Mouse (Mus musculus) embryonic facial prominence, embryonic 13.5 days (tissue): Measurements from ENCODE around the gene Tmem158. TPM values are rescaled to one million over a fixed set of nuclear protein-coding genes. Genes with fewer than 3 reads are reported as not detected.

Experiments used
- ATAC-seq: fragments of 200-750 bp; cut with Nextera tagmentation; 2 replicates; pipeline ENCODE4 v1.8.0; 2017; ENCODE audit warnings: low read depth; ENCODE audit not compliant: insufficient number of reproducible peaks, insufficient read depth, low FRiP score, low TSS enrichment
- H3K27ac ChIP-seq: fragments of 300-500 bp; sonication (generic); 2 replicates; pipeline ENCODE4 v1.5.1; 2015; ENCODE audit warnings: moderate library complexity, mild to moderate bottlenecking, inconsistent platforms
- H3K27me3 ChIP-seq: fragments of 300-500 bp; sonication (generic); 2 replicates; pipeline ENCODE4 v1.6.1; 2015; ENCODE audit warnings: mild to moderate bottlenecking, inconsistent platforms
- H3K36me3 ChIP-seq: fragments of 300-500 bp; sonication (generic); 2 replicates; pipeline ENCODE4 v1.6.1; 2015; ENCODE audit warnings: mild to moderate bottlenecking, inconsistent platforms
- H3K4me1 ChIP-seq: fragments of 300-500 bp; sonication (generic); 2 replicates; pipeline ENCODE4 v1.6.1; 2015; ENCODE audit warnings: inconsistent platforms
- H3K4me2 ChIP-seq: fragments of 300-500 bp; sonication (generic); 2 replicates; pipeline ENCODE4 v1.6.1; 2015; ENCODE audit warnings: moderate library complexity, mild to moderate bottlenecking, inconsistent platforms
- H3K4me3 ChIP-seq: fragments of 300-500 bp; sonication (generic); 2 replicates; pipeline ENCODE4 v1.5.1; 2015; ENCODE audit warnings: mild to moderate bottlenecking, inconsistent platforms
- H3K9ac ChIP-seq: fragments of 300-500 bp; sonication (generic); 2 replicates; pipeline ENCODE4 v1.6.1; 2015; ENCODE audit warnings: mild to moderate bottlenecking, inconsistent platforms
- H3K9me3 ChIP-seq: fragments of 300-500 bp; sonication (generic); 2 replicates; pipeline ENCODE4 v1.6.1; 2016; ENCODE audit warnings: inconsistent platforms
- WGBS: fragments of 180-500 bp; shearing (Covaris S2); methylation state at CpG from one replicate; pipeline ENCODE4 v1.1.7; 2015; ENCODE audit warnings: mixed read lengths; 5-methylcytosine and 5-hydroxymethylcytosine counted together
- polyA plus RNA-seq: library from polyadenylated mRNA; unstranded; fragments of >200 nt; fragmentation: Nextera tagmentation; extraction: Ambion mirVana; gene quantifications from 2 replicates; pipeline ENCODE4 v1.2.1, GENCODE M21; 2015

The Tmem158 gene
- polyA plus RNA-seq: 7.2 and 7.8 TPM in 2 replicates

DNA sequence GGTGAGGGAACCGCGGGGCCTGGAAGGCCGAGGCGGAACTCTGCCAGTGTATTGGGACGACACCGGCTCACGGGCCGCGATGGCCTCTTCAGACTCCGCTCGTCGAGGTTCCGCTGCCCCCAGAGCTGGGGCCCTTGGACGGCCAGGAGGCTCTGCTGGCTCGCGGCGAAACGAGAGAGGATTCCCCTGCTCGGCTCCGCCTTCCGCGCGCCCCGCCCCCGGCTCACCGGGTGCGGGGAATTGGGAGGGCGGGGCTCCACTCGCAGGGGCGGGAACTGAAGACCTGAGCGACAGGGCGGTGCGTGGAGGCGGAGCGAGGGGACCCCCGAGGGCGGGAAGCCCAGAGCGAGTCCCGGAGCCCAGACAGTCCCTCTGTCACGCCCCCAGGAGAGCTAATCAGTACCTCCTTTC, at the start of gene Tmem158:
Gene Tmem158, minus strand, starts transcription at position 154 of the 411 bp plus-strand sequence.
- H3K9me3 ChIP-seq: no peaks in the 10 kb centered on the region
- peak within 1 kb of the TSS; percentile 96 for H3K4me2 ChIP-seq
- H3K36me3 ChIP-seq: no peaks in the 10 kb centered on the region
- WGBS: under 1% methylated on average over 40 of the region's 40 CpGs
- H3K4me1 ChIP-seq: peaks cover 8% of the 10 kb centered on the region; the same call in 1 of the 2 replicates
- ATAC-seq: peak; percentile 89
- H3K27me3 ChIP-seq: peaks cover 51% of the 10 kb centered on the region
- no peak within 1 kb of the TSS for H3K27ac ChIP-seq
- peak within 1 kb of the TSS; percentile 78 for H3K9ac ChIP-seq
- peak within 1 kb of the TSS; percentile 72 for H3K4me3 ChIP-seq

DNA sequence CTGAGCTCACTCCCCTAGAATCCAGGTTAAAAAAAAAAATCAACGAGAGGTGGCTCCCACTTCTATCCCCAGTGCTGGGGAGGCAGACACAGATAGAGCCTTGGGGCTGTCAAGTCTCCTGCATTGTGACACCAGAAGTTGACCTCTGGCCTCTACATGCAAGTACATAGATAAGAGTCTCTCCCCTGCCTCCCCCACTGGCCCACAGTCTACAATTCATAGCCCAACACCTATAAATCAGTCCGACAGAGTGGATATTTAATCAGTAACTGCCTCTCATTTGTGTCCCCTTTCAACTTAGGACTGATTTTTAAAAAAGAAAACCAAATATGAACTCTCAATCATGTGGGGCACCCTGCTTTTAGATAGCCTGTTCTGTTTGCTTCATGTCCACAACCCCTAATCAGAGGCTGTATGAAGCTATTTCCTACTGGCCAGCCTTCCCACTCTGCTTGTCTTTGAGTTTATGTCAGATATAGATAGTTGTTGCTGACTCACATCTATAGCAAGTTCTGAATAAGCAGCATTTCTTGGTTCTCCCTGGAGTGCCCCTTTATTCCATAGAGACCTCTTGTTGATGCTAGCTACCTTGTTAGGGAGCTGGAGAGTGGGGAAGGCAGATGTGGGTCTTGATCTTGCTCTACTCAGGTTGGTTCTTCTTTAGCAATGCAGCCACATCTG, 49.3 kb upstream of the Tmem158 start:
- no peaks in the 10 kb centered on the region for H3K9me3 ChIP-seq
- H3K4me2 ChIP-seq: no peak overlapping the region
- H3K27me3 ChIP-seq: no peaks in the 10 kb centered on the region
- 77% methylated on average over 2 of the region's 2 CpGs for WGBS
- H3K9ac ChIP-seq: no peak overlapping the region
- no peak overlapping the region for H3K27ac ChIP-seq
- no peaks in the 10 kb centered on the region for H3K36me3 ChIP-seq
- H3K4me3 ChIP-seq: no peak overlapping the region
- no peaks in the 10 kb centered on the region for H3K4me1 ChIP-seq
- no peak for ATAC-seq

DNA sequence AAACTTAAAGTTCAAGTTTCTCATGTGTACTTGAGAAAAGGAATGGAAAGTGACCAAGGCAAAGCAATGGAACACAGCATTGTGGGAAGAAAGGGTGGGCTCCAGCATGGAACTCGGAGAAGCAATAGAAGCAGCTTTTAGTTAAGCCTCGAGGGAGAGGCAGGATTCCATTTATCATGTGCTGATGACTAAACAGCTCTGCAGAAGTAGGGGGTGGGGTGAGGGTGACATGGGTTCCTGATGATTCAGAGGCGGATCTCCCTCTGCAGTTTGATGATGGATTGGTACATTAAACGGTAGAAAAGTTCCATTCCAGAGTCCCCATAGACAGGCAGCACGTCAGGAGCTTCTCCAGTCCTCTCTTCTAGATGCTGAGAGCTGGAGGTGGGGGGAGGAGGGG, 48.5 kb upstream of the Tmem158 start:
- Histone ChIP-seq H3K9ac (no peak overlapping the region), H3K27ac (no peak overlapping the region), H3K4me1 (no peaks in the 10 kb centered on the region), H3K9me3 (no peaks in the 10 kb centered on the region), H3K4me2 (no peak overlapping the region), H3K36me3 (no peaks in the 10 kb centered on the region), H3K4me3 (no peak overlapping the region), H3K27me3 (no peaks in the 10 kb centered on the region)
- WGBS: 52% methylated on average over 5 of the region's 5 CpGs
- no peak for ATAC-seq

DNA sequence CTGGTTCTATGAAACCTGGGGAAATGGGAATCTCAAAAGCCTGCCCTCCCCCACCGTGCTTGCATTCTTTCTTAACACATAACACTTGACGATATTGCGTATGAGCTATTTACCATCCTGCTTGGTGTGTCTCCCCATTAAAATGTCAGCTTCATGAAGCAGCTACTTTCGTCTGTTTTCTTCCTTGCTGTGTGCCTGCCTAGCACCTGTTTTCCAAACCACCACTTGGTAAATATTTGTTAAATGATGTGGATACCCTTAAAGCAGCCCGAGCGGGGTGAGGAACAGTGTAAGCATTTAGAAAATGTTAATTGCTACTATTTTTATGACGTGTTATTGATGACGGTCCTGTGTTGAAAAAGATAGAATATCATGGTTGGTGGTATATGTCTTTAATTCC, 44.4 kb upstream of the Tmem158 start:
- Histone ChIP-seq H3K9me3 (no peaks in the 10 kb centered on the region), H3K4me3 (no peak overlapping the region), H3K27me3 (no peaks in the 10 kb centered on the region), H3K36me3 (no peaks in the 10 kb centered on the region), H3K27ac (no peak overlapping the region), H3K4me1 (no peaks in the 10 kb centered on the region), H3K9ac (no peak overlapping the region), H3K4me2 (no peak overlapping the region)
- no peak for ATAC-seq
- 69% methylated on average over 8 of the region's 8 CpGs for WGBS

DNA sequence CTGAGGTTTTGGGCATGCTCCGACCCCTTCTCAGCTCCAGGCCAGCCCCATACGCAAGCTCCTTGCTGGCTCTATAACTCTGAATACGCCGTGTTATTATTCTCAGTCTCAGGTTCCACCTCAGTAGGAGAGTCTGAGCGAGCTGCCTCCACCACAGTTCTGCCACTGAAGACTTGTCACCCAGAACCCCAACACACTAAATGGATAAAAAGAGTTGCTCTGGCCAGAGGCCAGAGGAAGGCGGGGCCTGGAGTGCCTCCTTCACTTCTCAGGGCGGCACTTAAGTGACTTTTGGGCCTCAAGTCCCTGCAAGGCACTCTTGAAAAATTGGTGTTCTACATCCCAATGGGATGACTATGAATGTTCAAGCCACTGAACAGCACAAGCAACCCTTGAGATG, 43.4 kb upstream of the Tmem158 start:
- no peak overlapping the region for H3K4me2 ChIP-seq
- H3K4me3 ChIP-seq: no peak overlapping the region
- no peaks in the 10 kb centered on the region for H3K4me1 ChIP-seq
- H3K9me3 ChIP-seq: no peaks in the 10 kb centered on the region
- no peak overlapping the region for H3K27ac ChIP-seq
- H3K27me3 ChIP-seq: no peaks in the 10 kb centered on the region
- no peak for ATAC-seq
- no peak overlapping the region for H3K9ac ChIP-seq
- H3K36me3 ChIP-seq: no peaks in the 10 kb centered on the region
- WGBS: 83% methylated on average over 7 of the region's 7 CpGs

DNA sequence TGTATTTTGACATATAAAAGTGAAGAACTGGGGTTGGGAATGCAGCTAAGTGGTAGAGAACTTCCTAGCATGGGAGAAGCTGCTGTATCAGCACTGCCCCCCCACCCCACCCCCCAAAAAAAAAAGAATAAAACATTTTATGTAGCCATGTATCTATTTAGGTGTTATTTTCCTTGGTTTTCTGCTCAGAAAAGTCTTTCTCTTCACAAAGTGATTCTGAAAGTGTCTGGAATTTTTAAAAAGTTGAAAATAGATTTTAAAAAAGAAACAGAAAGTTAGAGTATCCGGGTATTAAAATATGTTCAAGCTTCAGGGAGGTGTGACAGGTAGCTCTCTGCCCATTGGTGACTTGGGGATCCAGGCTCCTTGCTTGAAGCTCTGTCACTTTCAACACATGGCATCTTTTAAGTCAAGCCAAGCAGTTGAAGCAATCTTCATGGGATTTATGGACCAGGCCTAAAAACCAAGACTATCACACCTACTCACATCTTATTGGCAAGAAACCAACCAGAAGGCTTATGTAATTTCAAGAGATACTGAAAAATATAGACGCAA, 42.3 kb upstream of the Tmem158 start:
- no peak overlapping the region for H3K27ac ChIP-seq
- H3K4me2 ChIP-seq: no peak overlapping the region
- H3K9me3 ChIP-seq: no peaks in the 10 kb centered on the region
- no peak overlapping the region for H3K9ac ChIP-seq
- no peak for ATAC-seq
- no peaks in the 10 kb centered on the region for H3K36me3 ChIP-seq
- no peaks in the 10 kb centered on the region for H3K27me3 ChIP-seq
- H3K4me3 ChIP-seq: no peak overlapping the region
- H3K4me1 ChIP-seq: no peaks in the 10 kb centered on the region
- WGBS: 90% methylated on average over 2 of the region's 2 CpGs

DNA sequence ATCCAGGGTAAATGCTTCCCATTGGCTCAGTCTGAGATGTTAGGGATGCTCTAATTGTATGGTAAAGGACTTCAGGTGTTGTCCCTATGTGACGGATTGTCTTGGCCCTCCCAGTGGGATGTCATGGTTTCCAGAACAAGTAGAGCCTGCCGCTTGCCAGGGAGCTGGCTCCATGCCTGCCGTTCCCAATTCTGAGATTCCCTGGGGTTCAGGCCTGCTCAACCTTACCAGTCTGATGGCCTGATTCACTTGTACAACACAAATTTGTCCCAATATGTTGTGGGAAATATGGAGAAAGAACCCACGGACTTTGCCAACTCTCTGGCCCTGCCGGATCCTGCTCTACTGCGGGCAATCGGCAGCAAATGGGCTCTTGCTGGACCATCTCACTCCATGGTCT, 37.3 kb upstream of the Tmem158 start:
- ATAC-seq: no peak
- no peaks in the 10 kb centered on the region for H3K4me1 ChIP-seq
- no peaks in the 10 kb centered on the region for H3K9me3 ChIP-seq
- no peak overlapping the region for H3K27ac ChIP-seq
- no peaks in the 10 kb centered on the region for H3K36me3 ChIP-seq
- H3K4me3 ChIP-seq: no peak overlapping the region
- WGBS: 86% methylated on average over 7 of the region's 7 CpGs
- no peak overlapping the region for H3K9ac ChIP-seq
- no peak overlapping the region for H3K4me2 ChIP-seq
- H3K27me3 ChIP-seq: no peaks in the 10 kb centered on the region

DNA sequence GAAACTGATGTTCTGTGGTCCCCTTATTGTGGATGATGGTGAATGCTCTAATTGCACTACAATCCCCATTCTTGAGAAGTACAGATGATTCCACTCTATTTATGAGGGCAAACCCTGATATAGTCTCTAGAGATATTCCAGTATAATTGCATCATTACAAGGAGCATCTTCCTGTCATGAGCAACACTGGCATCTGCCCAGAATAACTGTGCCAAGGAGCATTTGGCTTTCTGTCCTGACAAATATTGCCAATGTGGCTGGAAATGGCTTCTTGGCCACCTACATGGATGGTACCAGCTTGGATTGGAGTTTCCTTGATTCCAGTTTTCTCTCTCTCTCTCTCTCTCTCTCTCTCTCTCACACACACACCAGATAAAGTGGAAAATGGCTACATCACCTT, 35.7 kb upstream of the Tmem158 start:
- ATAC-seq: no peak
- H3K4me2 ChIP-seq: no peak overlapping the region
- H3K4me1 ChIP-seq: no peaks in the 10 kb centered on the region
- no peaks in the 10 kb centered on the region for H3K36me3 ChIP-seq
- H3K27ac ChIP-seq: no peak overlapping the region
- H3K27me3 ChIP-seq: no peaks in the 10 kb centered on the region
- H3K4me3 ChIP-seq: no peak overlapping the region
- no peaks in the 10 kb centered on the region for H3K9me3 ChIP-seq
- H3K9ac ChIP-seq: no peak overlapping the region

DNA sequence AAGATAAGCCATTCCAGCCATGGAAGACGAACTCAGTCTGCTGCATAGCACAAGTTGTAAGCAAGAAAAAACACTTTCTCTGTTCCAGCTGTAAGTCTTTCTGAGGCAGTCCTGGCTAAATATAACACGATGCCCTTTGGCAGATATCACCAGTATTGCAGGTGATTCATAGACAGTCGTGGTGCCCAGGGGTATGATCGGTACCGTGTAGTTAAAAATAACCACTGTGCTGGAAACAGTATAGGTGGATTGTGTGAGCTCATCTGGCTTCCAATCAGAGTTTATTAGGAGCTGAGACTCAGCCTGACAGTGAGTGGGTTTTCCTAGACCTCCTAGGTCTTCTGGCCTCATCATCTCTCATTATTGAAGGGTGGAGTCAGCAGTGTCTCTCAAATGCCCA, 34.0 kb upstream of the Tmem158 start:
- Histone ChIP-seq H3K9me3 (no peaks in the 10 kb centered on the region), H3K9ac (no peak overlapping the region), H3K4me2 (no peak overlapping the region), H3K4me1 (no peaks in the 10 kb centered on the region), H3K36me3 (no peaks in the 10 kb centered on the region), H3K4me3 (no peak overlapping the region), H3K27ac (no peak overlapping the region), H3K27me3 (no peaks in the 10 kb centered on the region)
- 81% methylated on average over 5 of the region's 5 CpGs for WGBS
- no peak for ATAC-seq

DNA sequence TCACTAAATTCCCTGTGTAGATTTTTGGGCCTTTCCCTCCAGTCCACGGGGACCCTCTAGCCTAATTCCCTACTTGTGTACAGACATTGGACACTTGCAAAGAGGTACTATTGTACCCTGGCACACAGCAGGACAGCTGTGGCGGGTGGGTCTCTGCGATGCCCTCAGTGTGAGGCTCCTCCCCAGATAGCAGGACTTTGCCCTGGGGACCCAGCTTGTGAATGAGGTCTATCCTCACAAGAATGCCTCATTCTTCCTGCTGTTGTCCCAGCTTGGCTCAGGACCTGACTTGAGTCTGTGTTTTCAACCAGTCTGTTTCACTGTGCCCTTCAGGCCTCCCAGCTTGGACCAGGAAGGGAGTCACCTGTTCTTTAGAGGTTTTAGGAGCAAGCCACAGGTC, 27.8 kb upstream of the Tmem158 start:
- Histone ChIP-seq H3K9me3 (no peaks in the 10 kb centered on the region), H3K4me2 (no peak overlapping the region), H3K36me3 (no peaks in the 10 kb centered on the region), H3K9ac (no peak overlapping the region), H3K4me3 (no peak overlapping the region), H3K27ac (no peak overlapping the region), H3K27me3 (no peaks in the 10 kb centered on the region), H3K4me1 (no peaks in the 10 kb centered on the region)
- WGBS: 31% methylated on average over 3 of the region's 3 CpGs
- ATAC-seq: no peak

DNA sequence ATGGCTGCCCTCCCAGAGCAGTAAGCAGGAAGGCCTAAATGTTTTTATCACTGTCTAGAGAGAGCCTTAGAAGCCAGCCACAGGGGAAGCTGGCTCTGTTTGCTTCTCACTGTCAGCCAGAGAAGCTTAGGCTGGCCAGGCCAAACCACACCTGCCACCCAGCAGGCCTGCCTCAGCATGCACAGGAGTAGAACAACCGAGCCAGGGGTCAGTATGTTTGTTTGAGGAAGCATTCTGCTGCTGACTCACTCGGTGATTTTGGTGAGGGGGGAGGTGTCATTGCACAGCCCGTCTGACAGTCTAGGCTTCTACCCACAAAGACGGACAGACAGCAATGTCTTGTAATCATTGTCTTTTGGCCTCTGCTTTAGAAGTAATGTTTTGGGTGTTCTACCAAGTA, 25.1 kb upstream of the Tmem158 start:
- H3K4me1 ChIP-seq: no peaks in the 10 kb centered on the region
- H3K4me2 ChIP-seq: no peak overlapping the region
- 46% methylated on average over 4 of the region's 4 CpGs for WGBS
- no peak overlapping the region for H3K9ac ChIP-seq
- ATAC-seq: no peak
- no peaks in the 10 kb centered on the region for H3K9me3 ChIP-seq
- H3K36me3 ChIP-seq: no peaks in the 10 kb centered on the region
- no peak overlapping the region for H3K27ac ChIP-seq
- H3K4me3 ChIP-seq: no peak overlapping the region
- H3K27me3 ChIP-seq: no peaks in the 10 kb centered on the region

DNA sequence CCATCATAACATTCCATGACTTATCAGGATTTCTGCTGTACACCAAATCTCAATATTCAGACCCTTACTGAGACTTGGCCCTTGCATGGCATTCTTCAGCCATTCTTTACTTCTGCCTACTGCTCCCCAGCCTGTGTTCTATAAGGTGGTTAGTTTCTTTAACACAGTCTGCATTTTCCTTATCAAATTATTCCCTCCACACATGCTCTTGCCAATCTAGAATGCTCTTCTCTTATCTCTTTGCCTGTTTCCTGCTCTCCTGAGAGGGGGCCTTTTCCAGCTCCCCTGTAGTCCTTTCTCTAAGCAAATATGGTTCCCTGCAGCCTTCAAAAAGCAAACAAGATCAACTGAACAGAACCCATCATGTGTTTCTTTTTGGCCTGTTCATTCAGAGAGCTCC, 20.2 kb upstream of the Tmem158 start:
- no peak for ATAC-seq
- H3K36me3 ChIP-seq: no peaks in the 10 kb centered on the region
- H3K27ac ChIP-seq: no peak overlapping the region
- no peaks in the 10 kb centered on the region for H3K27me3 ChIP-seq
- H3K4me1 ChIP-seq: no peaks in the 10 kb centered on the region
- no peak overlapping the region for H3K9ac ChIP-seq
- no peak overlapping the region for H3K4me3 ChIP-seq
- H3K9me3 ChIP-seq: no peaks in the 10 kb centered on the region
- no peak overlapping the region for H3K4me2 ChIP-seq
